Mouse (Mus musculus) skeletal muscle tissue, adult 2 months (tissue): ENCODE data around the gene Cd9.
A peak's percentile ranks its signal among the peaks of the same experiment; 100 is the strongest.

Source experiments
- DNase-seq: peaks from one replicate; pipeline ENCODE4 v3.0.0-alpha.2; 2012; ENCODE audit warnings: low read depth, low spot score

Gene Cd9

DNA sequence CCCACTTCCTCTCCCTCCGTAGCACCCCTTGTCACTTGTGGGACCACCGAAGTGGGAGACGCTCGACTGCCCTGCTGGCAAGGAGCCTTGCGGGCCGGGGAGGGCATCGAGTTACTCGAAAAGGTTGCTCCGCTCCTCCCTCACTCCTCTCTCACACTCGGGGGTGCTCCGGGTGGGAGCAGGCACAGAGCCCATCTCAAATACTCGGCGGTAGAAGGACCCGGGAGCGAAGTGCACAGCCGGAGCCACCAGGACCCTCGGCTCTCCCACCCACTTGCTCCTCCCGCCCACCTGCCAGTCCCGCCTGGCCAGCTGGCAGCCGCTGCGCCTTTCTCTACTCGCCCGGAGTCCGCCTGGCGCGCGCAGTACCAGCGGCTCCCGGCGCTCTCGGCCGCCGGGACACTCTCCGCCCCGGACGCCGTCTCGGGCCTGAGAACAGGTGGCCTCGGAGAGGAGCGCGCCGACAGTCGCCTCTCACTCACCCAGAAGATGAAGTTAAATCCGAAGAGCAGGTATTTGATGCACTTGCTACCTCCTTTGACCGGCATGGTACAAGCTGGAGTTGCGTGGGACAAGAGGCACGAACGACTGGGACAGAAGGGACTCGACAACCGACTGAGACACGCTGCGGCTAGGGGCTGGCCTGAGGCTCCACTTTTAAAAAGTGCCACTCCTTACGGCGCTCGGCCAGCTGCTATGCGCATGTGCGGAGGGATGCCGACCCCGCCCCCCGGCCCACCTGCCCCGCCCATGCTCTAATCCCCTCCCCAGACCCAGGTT lies at the start of gene Cd9:
Gene Cd9 (minus strand): TSS at position 700 of the 780 bp plus-strand sequence.
- peak; percentile 53 for DNase-seq

DNA sequence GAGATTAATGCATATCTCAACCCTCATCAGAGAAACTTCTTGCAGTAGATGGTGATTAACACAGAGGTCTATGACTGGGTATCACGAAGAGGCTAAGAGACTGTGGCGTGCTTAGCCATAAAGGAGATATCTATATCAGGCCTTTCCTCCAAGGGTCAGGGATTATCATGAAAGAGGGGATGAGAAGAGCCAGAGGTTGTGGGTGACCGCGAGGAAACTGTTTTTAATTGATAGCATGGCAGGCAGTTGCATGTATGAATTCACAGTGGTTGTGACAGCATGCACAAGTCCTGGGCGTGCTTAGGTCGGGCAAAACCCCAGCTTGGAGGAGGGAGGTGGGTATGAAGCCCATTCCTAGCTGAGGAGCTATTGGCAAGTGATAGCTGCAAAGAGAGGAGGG lies 46.7 kb upstream of the Cd9 start:
- DNase-seq, result no peak

GRCm38 (mm10) chr6:125540826-125541225 lies 46.2 kb upstream of the Cd9 start:
- DNase-seq, result no peak

- DNase-seq, result no peak
Measured at GRCm38 (mm10) chr6:125540199-125540598, 45.6 kb upstream of the Cd9 start.

GRCm38 (mm10) chr6:125539423-125539822 lies 44.8 kb upstream of the Cd9 start:
- DNase-seq, result no peak

GRCm38 (mm10) chr6:125538469-125538868 lies 43.9 kb upstream of the Cd9 start:
- DNase-seq, result no peak

DNA sequence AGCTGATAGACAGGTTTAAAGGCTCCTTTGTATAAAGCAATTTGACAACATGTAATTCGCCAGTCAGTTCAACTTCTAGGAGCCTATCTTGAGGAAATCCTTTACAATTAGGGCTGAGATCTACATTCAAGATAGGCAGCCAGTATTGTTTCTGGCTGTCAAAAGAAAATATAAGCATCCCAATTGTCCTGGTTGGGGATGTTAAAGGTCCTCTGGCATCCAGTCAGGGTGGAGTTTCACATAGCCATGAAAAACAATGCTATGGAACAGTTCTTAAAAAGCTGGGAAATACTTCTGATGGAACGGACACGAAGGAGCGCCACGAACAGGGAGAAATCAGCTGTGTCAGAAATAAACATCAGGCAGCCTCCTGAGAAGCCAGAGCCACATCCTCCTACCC lies 40.4 kb upstream of the Cd9 start:
- DNase-seq, result no peak

DNA sequence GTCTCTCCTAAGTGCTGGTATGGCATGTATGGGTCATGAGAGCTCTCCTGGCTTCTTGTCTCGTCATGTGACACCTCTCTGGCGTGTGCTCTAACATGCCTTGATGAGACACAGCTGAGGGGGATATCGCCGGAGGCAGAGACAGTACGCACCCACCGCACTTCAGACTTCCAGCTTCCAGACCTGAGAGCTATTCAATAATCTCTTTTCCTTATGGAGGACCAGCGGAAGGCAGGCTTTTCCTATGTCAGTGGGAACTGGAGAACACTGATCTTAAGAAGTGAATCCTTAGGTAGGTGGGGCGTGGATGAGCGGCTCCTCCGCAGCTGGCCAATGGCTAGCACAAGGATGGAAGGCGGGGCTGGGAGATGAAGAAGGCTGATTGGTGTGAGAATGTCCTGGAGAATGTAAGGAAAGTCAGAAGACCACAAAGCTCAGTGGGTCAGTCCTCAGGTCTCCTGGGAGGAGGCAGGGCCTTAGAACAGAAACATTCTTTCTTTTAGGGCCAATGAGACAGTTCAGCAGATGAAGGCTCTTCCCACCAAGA lies 38.6 kb upstream of the Cd9 start:
- DNase-seq, result no peak

DNA sequence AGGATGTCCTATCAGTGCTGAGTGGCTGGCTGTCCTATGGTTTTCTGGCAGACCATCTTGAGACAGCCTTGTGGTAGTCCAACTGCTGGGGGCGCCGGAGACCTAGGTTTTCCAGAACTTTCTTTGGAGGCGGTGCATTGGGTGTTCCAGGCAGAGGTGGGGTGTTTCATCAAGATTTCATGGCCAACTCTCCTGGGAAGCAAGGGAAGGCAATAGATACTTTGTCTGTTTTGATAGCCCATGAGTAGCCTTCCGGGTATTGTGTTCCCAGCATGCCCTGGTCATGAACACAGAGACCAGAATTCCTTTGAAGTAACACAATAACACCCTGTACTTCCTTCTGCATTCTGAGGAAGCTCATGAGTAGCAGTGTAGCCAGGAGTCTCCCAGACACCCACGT lies 34.9 kb upstream of the Cd9 start:
- peak; percentile 21 for DNase-seq

- no peak for DNase-seq
Measured at GRCm38 (mm10) chr6:125528614-125529200, 34.1 kb upstream of the Cd9 start.

DNA sequence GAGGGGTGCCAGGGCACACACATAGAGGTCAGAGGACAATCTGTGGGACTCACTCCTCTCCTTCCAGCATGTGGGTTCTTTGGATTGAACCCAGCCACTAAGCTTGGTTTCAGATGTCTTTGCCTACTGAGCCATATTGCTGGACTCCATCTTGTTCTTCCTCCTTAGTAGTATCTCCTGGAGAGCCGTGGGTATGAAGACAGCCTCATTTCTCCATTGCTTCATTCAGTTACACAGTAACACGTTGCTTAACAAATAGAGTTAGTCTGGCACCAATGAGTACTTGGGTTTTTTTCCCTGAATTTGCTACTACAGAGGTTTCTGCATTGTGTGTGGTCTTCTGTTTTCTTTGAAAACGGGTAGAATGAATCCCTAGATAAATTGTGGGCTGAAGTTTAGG lies 31.5 kb upstream of the Cd9 start:
- DNase-seq, result no peak

- no peak for DNase-seq
Measured at GRCm38 (mm10) chr6:125524027-125524426, 29.4 kb upstream of the Cd9 start.

- no peak for DNase-seq
Measured at GRCm38 (mm10) chr6:125521558-125522193, 27.1 kb upstream of the Cd9 start.

DNA sequence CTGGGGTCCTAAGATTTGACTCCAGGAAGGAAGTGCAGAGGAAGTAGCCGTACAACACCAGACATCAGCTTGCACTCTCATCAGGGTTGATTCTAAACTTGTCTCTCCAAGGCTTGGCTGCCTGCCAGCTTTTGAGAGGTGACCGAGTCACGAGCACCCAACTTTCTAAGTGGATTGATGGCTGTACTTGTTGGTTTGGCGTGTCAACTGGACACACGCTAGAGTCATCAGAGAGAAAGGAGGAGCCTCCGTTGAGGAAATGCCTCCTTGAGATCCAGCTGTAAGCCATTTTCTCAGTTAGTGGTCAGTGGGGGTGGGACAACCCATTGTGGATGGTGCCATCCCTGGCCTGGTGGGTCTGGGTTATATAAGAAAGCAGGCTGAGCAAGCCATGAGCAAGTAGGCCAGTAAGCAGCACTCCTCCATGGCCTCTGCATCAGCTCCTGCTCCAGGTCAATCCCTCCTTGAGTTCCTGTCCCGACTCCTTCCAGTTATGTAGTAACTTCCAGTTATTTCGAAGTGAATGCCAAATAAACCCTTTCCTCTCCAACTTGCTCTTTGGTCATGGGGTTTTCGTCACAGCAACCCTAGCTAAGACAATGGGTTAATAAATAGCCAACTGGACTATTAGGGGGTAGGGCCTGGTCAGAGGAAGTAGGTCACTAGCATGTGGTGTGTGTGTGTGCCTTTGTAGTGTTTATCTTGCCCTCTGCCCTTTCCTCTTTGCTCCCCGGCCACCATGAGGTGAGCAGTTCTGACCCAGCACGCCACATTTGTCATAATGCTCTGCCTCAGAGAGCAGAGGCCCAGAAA lies 21.1 kb upstream of the Cd9 start:
- no peak for DNase-seq

- no peak for DNase-seq
Measured at GRCm38 (mm10) chr6:125512950-125513596, 18.5 kb upstream of the Cd9 start.

- no peak for DNase-seq
Measured at GRCm38 (mm10) chr6:125511196-125511595, 16.6 kb upstream of the Cd9 start.

DNA sequence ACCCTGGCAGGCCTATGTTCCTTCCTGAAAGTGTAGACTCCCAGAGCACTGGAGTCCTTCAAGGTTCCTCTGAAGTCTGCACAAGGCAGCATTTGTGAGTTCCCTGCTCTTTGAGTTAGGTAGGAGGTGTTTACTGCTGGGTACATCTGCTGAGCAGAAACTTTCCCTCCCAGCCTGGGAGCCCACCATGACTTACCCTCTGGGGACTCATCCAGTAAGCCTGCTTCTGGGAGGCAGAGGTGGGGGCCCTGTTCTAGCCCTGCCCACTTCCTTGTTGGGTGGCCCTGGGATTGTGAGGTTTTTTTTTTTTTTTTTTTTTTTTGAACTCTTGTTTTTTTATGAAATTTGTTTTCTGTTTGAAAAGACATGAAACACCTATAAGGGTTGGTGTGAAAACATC lies 16.1 kb upstream of the Cd9 start:
- no peak for DNase-seq

DNA sequence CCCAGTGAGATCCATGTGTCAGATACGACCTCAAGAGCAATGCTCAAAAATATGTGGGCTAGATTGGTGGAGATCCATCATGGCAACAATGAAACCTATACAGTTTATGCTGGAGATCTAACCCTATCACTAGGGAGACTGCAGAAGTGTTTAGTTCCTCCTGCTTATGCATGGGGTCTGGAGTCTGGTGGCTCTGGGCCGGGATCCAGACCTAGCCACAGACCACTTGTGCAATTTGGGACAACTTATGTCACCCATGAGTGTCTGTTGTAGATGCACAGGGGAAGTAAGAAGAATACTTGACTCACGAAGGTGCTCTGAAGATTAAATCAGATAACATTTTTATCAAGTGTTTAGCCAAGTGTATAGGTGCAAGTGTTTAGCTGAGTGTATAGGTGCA lies 15.2 kb upstream of the Cd9 start:
- DNase-seq, result no peak

- no peak for DNase-seq
Measured at GRCm38 (mm10) chr6:125506427-125506826, 11.8 kb upstream of the Cd9 start.

DNA sequence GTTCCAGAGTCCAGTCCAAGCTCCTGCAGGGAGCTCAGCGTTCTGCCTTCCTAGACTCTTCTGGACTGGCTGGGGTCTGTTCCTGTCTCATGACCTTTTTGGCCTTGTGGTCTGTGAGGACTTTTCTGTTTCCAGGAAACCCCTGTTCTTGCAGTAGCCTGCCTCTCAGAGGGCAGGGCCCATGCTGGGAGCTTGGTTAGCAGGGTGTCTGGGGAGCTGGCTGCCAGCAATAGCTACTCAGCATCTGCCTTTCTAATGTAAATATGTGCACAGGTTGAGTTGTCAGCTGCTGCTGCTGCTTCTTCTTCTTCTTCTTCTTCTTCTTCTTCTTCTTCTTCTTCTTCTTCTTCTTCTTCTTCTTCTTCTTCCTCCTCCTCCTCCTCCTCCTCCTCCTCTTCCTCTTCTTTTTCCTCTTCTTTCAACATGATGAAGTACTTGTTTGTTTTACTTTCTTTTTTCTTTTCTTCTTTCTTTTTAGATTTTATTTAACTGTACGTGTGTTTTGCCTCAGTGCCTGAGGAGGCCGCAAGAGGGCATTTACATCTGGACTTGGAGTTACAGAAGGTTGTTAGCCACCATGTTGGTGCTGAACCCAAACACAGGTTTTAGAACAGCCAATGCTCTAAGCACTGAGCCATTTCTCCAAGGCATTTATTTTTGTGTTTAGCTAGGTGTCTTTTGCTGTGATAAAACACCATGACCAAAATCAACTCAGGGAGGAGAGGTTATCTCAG lies 10.2 kb upstream of the Cd9 start:
- DNase-seq, result no peak
